Comparison of ENCODE assay signal across 9 mouse cellular contexts in the genomic region with DNA sequence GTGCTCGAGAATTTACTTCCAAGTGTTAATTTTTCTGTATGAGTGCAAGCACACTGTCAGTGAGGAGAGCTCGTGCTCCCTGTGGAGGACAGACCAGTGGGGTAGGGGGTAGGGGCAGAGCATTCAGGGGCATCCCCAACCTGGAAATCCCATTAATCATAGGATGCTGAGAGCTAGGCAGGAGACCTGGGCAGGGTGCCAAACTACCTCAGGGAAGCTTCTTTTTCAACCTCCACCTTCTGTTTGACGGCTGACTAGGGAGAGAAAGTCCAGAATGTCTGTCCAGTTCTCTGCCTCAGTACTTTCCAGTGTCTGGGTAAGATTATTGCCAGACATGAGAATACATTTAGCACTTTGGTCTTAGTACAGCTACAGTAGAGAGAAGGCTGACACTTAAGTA. TPM values are rescaled to one million over a fixed set of nuclear protein-coding genes. Genes with fewer than 3 reads are reported as not detected.
A peak's percentile ranks its signal among the peaks of the same experiment; 100 is the strongest.
DNase-seq lines count a peak whose midpoint lies in the region; ATAC-seq lines count a peak whose summit lies in the region.
"Had no signal": no experiment of that assay in that cellular context is flagged by ENCODE, and none has a peak within 500 bp of the region (broad histone marks: within the 10 kb centered on the region; RNA-seq: fewer than 3 reads in every experiment).

No protein-coding gene starts in this region.

- H3K4me1 ChIP-seq in midbrain, embryonic 16.5 days (ENCODE audit: control insufficient read depth, insufficient read depth, low read length) = 0 out of 2 replicates have a peak, but pooled peaks cover 2% of the 10 kb centered on the region

- H3K9me3 ChIP-seq in midbrain, embryonic 16.5 days (replicated peaks; ENCODE audit: control insufficient read depth, low read length, poor library complexity, severe bottlenecking) = no peaks in the 10 kb centered on the region

- ATAC-seq in midbrain, embryonic 16.5 days = no peak

- 60% methylated on average over 3 of the region's 3 CpGs for WGBS in midbrain, embryonic 16.5 days

- no peaks in the 10 kb centered on the region for H3K27me3 ChIP-seq in midbrain, embryonic 16.5 days (ENCODE audit: control insufficient read depth, insufficient read depth, low read depth, low read length)

- no peak overlapping the region for H3K27ac ChIP-seq in midbrain, embryonic 16.5 days (ENCODE audit: low read length)

- no peak overlapping the region for H3K4me2 ChIP-seq in midbrain, embryonic 16.5 days (ENCODE audit: low read length)

- no peak overlapping the region for H3K4me3 ChIP-seq in midbrain, embryonic 16.5 days (ENCODE audit: low read depth, low read length)

- peak; percentile 17 for DNase-seq in embryo, embryonic 11 days
- DNase-seq in embryo, embryonic 10.5 days (ENCODE audit: low spot score) = no peak
- peak; percentile 30 for DNase-seq in kidney, adult 9 months
- DNase-seq in kidney, adult 11 months = no peak
- DNase-seq in cerebellum, adult 11 months = peak; percentile 81
- DNase-seq in kidney, postnatal 10 days = peak; percentile 74
- DNase-seq in spleen, adult 12 weeks (ENCODE audit: low spot score) = no peak
- DNase-seq: lung, postnatal 14 days had no signal

- H3K36me3 ChIP-seq in midbrain, embryonic 16.5 days (ENCODE audit: control insufficient read depth, insufficient read depth, low read length) = peaks cover 10% of the 10 kb centered on the region

- H3K9ac ChIP-seq in midbrain, embryonic 16.5 days (ENCODE audit: low read depth, low read length) = no peak overlapping the region

RNA-seq across cellular contexts. Expression of a gene that starts 56.2 kb away (rescaled TPM):
- 0.73 and 0.77 TPM in 2 replicates for polyA plus RNA-seq in midbrain, embryonic 16.5 days (2015; fragmentation: Nextera tagmentation; extraction: Ambion mirVana)

Comparison
In these comparisons a context has a peak if more than half of its experiments do, and no peak if none do; other contexts are left out.
1. DNase-seq: peak in embryo, embryonic 11 days (single experiment), kidney, adult 9 months (single experiment), cerebellum, adult 11 months (single experiment) and kidney, postnatal 10 days (single experiment); none in embryo, embryonic 10.5 days (single experiment), kidney, adult 11 months (single experiment) and spleen, adult 12 weeks (single experiment).